Comparison of ENCODE assay signal across 10 mouse cellular contexts in genomic region chr11:6391516-6392276, GRCm38 (mm10). TPM values are rescaled to one million over a fixed set of nuclear protein-coding genes. Genes with fewer than 3 reads are reported as not detected.
A peak's percentile ranks its signal among the peaks of the same experiment; 100 is the strongest.
DNase-seq lines count a peak whose midpoint lies in the region; ATAC-seq and TF ChIP-seq lines count a peak whose summit lies in the region.
"Had no signal": no experiment of that assay in that cellular context is flagged by ENCODE, and none has a peak within 500 bp of the region (broad histone marks: within the 10 kb centered on the region; RNA-seq: fewer than 3 reads in every experiment).

No protein-coding gene starts in this region.

- H3K4me1 ChIP-seq in bone marrow macrophage, adult 2 months (ENCODE audit: control insufficient read depth, insufficient read depth, low read length): peaks cover 33% of the 10 kb centered on the region
- H3K4me1 ChIP-seq in neural tube, embryonic 15.5 days: peaks cover 32% of the 10 kb centered on the region

- WGBS in neural tube, embryonic 15.5 days: 92% methylated on average over 8 of the region's 8 CpGs

- H3K4me2 ChIP-seq in neural tube, embryonic 15.5 days: peak overlapping the region; percentile 64; the same call in 1 of the 2 replicates

- TF ChIP-seq POLR2A in bone marrow macrophage, adult 2 months (IDR thresholded peaks at IDR 0.05; ENCODE audit: borderline replicate concordance, low read depth, low read length): no peak

- H3K9me3 ChIP-seq in neural tube, embryonic 15.5 days (replicated peaks): no peaks in the 10 kb centered on the region
- H3K9me3 ChIP-seq: heart, embryonic 10.5 days had no signal

- TF ChIP-seq CTCF in bone marrow macrophage, adult 2 months (IDR thresholded peaks at IDR 0.05; ENCODE audit: low read depth, low read length): no peak

- H3K27ac ChIP-seq in bone marrow macrophage, adult 2 months (ENCODE audit: insufficient read depth, low read depth, low read length): peak overlapping the region; percentile 87
- no peak overlapping the region for H3K27ac ChIP-seq in neural tube, embryonic 15.5 days (replicated peaks)
- H3K27ac ChIP-seq: heart, embryonic 10.5 days had no signal

- peak; percentile 5 for DNase-seq in kidney, postnatal 10 days
- DNase-seq in kidney, postnatal 14 days: no peak
- no peak for DNase-seq in retina, postnatal 1 day
- DNase-seq in frontal cortex, postnatal 36 days (ENCODE audit: low spot score in 2 of 2): no peak
- DNase-seq: layer of hippocampus, adult 9-11 months; lung, postnatal 36 days had no signal

- no peaks in the 10 kb centered on the region for H3K27me3 ChIP-seq in neural tube, embryonic 15.5 days (replicated peaks)

- peak overlapping the region; percentile 14 for H3K4me3 ChIP-seq in bone marrow macrophage, adult 2 months (ENCODE audit: insufficient read depth, low read length)
- no peak overlapping the region for H3K4me3 ChIP-seq in neural tube, embryonic 15.5 days (replicated peaks)
- H3K4me3 ChIP-seq: heart, embryonic 10.5 days had no signal

- H3K9ac ChIP-seq in neural tube, embryonic 15.5 days (replicated peaks): no peak overlapping the region

- peak; percentile 61 for ATAC-seq in CD4-positive, CD25-positive, alpha-beta regulatory T cell, adult 4 months
- ATAC-seq in neural tube, embryonic 15.5 days (ENCODE audit: low FRiP score): no peak

- H3K36me3 ChIP-seq in neural tube, embryonic 15.5 days: peaks cover 33% of the 10 kb centered on the region

RNA-seq across cellular contexts. Expression of gene Zmiz2, which starts 2.8 kb away (rescaled TPM):
- 10 to 100 TPM; 46.5 to 67.2 TPM for polyA plus RNA-seq in CD4-positive, CD25-positive, alpha-beta regulatory T cell, adult 4 months (2017; shearing (Covaris generic))
- polyA plus RNA-seq in bone marrow macrophage, adult 2 months (2012; ENCODE audit: insufficient read depth, insufficient read length, missing spikeins): 89.7 and 107 TPM in 2 replicates
- polyA plus RNA-seq in neural tube, embryonic 15.5 days (2015; fragmentation: Nextera tagmentation; extraction: Ambion mirVana): 24.8 and 28.3 TPM in 2 replicates

RNA-seq across cellular contexts. Expression of gene Ppia, which starts 23.5 kb away (rescaled TPM):
- 1,000 to 10,000 TPM; 2,528 to 2,595 TPM for polyA plus RNA-seq in CD4-positive, CD25-positive, alpha-beta regulatory T cell, adult 4 months (2017; shearing (Covaris generic))
- polyA plus RNA-seq in bone marrow macrophage, adult 2 months (2012; ENCODE audit: insufficient read depth, insufficient read length, missing spikeins): 1,442 and 1,533 TPM in 2 replicates
- polyA plus RNA-seq in neural tube, embryonic 15.5 days (2015; fragmentation: Nextera tagmentation; extraction: Ambion mirVana): 4,598 and 4,773 TPM in 2 replicates

RNA-seq across cellular contexts. Expression of gene H2afv, which starts 52.5 kb away (rescaled TPM):
- 100 to 1,000 TPM; 147 to 164 TPM for polyA plus RNA-seq in CD4-positive, CD25-positive, alpha-beta regulatory T cell, adult 4 months (2017; shearing (Covaris generic))
- polyA plus RNA-seq in bone marrow macrophage, adult 2 months (2012; ENCODE audit: insufficient read depth, insufficient read length, missing spikeins): 146 and 172 TPM in 2 replicates
- 183 and 240 TPM in 2 replicates for polyA plus RNA-seq in neural tube, embryonic 15.5 days (2015; fragmentation: Nextera tagmentation; extraction: Ambion mirVana)
